Mouse (Mus musculus) forebrain, embryonic 16.5 days (tissue): Measurements from ENCODE around the gene Aurkaip1. TPM values are rescaled to one million over a fixed set of nuclear protein-coding genes. Genes with fewer than 3 reads are reported as not detected.

Source experiments
- ATAC-seq: fragments of 200-750 bp; cut with Nextera tagmentation; 2 replicates; pipeline ENCODE4 v1.8.0; 2017; ENCODE audit warnings: mild to moderate bottlenecking, moderate library complexity
- H3K27ac ChIP-seq: fragments of 300-500 bp; sonication (generic); 2 replicates; pipeline ENCODE4 v1.5.1; 2014; ENCODE audit warnings: low read length, control low read depth
- H3K27me3 ChIP-seq: fragments of 300-500 bp; sonication (generic); replicated peaks from 2 replicates; pipeline ENCODE4 v1.6.1; 2014; ENCODE audit warnings: low read length; ENCODE audit not compliant: control insufficient read depth, insufficient read depth
- H3K36me3 ChIP-seq: fragments of 300-500 bp; sonication (generic); 2 replicates; pipeline ENCODE4 v1.6.1; 2014; ENCODE audit not compliant: control insufficient read depth, insufficient read depth
- H3K4me1 ChIP-seq: fragments of 300-500 bp; sonication (generic); replicated peaks from 2 replicates; pipeline ENCODE4 v1.6.1; 2014; ENCODE audit warnings: low read length; ENCODE audit not compliant: control insufficient read depth, insufficient read depth
- H3K4me2 ChIP-seq: fragments of 300-500 bp; sonication (generic); 2 replicates; pipeline ENCODE4 v1.6.1; 2014; ENCODE audit warnings: mild to moderate bottlenecking, low read length, control low read depth
- H3K4me3 ChIP-seq: fragments of 300-500 bp; sonication (generic); replicated peaks from 2 replicates; pipeline ENCODE4 v1.5.1; 2014; ENCODE audit warnings: mild to moderate bottlenecking, low read length, control low read depth
- H3K9ac ChIP-seq: fragments of 300-500 bp; sonication (generic); replicated peaks from 2 replicates; pipeline ENCODE4 v1.6.1; 2014; ENCODE audit warnings: low read depth, low read length, control low read depth
- H3K9me3 ChIP-seq: fragments of 300-500 bp; sonication (generic); 2 replicates; pipeline ENCODE4 v1.6.1; 2016; ENCODE audit warnings: low read length; ENCODE audit not compliant: control insufficient read depth
- WGBS: fragments of 180-500 bp; shearing (Covaris S2); extraction: QIAGEN DNeasy Blood & Tissue Kit; methylation state at CpG from one replicate; pipeline ENCODE4 v1.1.7; 2014; 5-methylcytosine and 5-hydroxymethylcytosine counted together
- microRNA-seq: library from miRNA; unstranded; fragments of <30 nt; microRNA quantifications from one replicate; pipeline ENCODE4, GENCODE M21; 2017
- polyA plus RNA-seq: library from polyadenylated mRNA; unstranded; fragments of >200 nt; fragmentation: Nextera tagmentation; extraction: Ambion mirVana; gene quantifications from 2 replicates; pipeline ENCODE4 v1.2.1, GENCODE M21; 2015

Aurkaip1 gene
- polyA plus RNA-seq, 1 experiment from 2014 or later = 121 TPM

DNA sequence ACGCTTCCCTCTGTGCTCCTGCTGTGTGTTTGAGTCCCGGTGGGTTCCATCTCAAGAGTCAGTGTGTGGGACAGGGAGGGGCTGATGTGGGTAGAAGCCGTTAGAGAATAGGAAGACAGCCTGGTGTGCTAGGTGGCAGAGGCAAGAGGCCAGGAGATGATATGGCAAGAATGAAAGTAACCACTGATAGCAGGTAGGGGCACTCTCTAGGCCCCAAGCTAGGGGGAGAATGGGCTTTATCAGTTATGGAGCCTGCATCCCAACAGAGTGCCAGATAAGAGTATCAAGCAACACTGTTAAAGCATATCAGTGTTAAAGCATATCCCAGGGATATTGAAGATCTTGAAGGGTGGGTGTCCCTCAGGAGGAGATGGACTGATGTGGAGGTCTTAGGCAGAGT, 25.8 kb downstream of the Aurkaip1 start:
- Histone ChIP-seq H3K9me3 (no peaks in the 10 kb centered on the region), H3K36me3 (peaks cover 21% of the 10 kb centered on the region), H3K4me1 (0 out of 2 replicates have a peak, but pooled peaks cover 4% of the 10 kb centered on the region), H3K27ac (no peak overlapping the region), H3K9ac (no peak overlapping the region), H3K4me2 (no peak overlapping the region), H3K4me3 (no peak overlapping the region), H3K27me3 (no peaks in the 10 kb centered on the region)
- ATAC-seq = no peak
- 83% methylated on average over 3 of the region's 3 CpGs for WGBS

DNA sequence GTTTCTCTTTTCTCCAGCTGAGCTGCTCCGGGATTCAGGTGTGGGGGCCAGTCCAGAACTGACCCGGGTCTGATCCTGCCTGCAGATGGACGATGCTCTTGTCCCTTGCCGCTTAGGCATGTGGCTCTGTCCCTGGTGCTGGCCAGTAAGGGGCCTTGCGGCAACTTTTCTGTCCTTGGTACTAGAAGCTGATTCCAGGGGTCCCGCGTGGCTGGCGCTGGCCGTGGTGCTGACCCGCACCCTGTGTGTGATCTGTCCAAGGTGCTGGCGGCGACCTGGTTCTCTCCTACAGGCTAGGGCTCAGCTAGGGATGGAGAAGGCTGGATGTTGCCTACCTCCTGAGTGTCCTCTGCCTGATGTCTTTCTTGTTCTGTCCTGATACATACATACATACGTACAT, 28.2 kb downstream of the Aurkaip1 start:
- H3K4me3 ChIP-seq = no peak overlapping the region
- ATAC-seq = no peak
- no peaks in the 10 kb centered on the region for H3K4me1 ChIP-seq
- H3K9ac ChIP-seq = no peak overlapping the region
- H3K36me3 ChIP-seq = peaks cover 21% of the 10 kb centered on the region
- H3K27me3 ChIP-seq = no peaks in the 10 kb centered on the region
- no peak overlapping the region for H3K4me2 ChIP-seq
- 34% methylated on average over 13 of the region's 13 CpGs for WGBS
- no peaks in the 10 kb centered on the region for H3K9me3 ChIP-seq
- no peak overlapping the region for H3K27ac ChIP-seq

DNA sequence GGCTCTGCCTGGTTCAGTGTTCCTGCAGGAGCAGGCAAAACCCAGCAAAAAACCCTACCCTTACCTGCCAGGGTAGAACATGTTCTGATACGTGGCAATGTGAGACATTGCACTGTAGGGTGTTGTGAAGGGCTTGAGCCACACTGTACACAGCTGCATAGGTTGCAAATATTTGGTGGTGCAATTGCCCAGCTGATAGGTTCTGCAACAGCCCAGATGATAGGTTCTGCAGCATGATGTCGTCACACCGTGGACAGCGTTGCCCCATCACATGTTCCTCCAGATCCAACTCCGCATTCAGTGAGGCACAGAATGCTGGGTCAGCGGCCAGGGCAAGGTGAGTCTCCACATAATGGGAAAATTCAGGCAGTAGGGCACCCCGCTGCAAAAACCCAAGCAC, 30.7 kb downstream of the Aurkaip1 start:
- Histone ChIP-seq H3K4me3 (no peak overlapping the region), H3K4me2 (no peak overlapping the region), H3K27ac (no peak overlapping the region), H3K27me3 (no peaks in the 10 kb centered on the region), H3K9ac (no peak overlapping the region), H3K36me3 (peaks cover 20% of the 10 kb centered on the region), H3K9me3 (no peaks in the 10 kb centered on the region), H3K4me1 (no peaks in the 10 kb centered on the region)
- ATAC-seq = no peak
- WGBS = 89% methylated on average over 7 of the region's 7 CpGs

DNA sequence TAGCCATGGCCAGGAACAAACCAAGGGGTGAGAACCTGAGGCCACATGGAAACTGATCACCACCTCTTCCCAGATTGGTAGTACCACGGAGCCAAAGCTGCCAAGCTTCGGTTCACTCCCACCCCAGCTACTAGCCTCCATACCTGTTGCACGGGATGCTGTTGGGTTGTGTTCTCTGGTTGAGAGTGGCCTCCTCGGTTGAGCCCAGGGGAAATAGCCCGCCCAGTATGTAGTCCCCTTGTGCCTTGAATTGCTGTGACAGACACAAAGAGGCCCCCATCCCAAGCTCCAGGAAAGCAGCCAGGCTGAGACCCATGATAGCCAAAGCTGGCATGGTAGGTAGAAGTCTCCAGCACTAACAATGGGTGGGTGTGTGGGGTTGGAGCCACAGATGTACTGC, 31.9 kb downstream of the Aurkaip1 start, which contains the start of gene Tas1r3:
Tas1r3 (minus strand) TSS at position 362 of the 400 bp plus-strand sequence.
- Histone ChIP-seq H3K9ac (no peak within 1 kb of the TSS), H3K9me3 (no peaks in the 10 kb centered on the region), H3K4me3 (no peak within 1 kb of the TSS), H3K4me1 (no peaks in the 10 kb centered on the region; the same call in 1 of the 2 replicates), H3K27ac (no peak within 1 kb of the TSS), H3K27me3 (no peaks in the 10 kb centered on the region), H3K36me3 (peaks cover 19% of the 10 kb centered on the region), H3K4me2 (no peak within 1 kb of the TSS)
- 78% methylated on average over 5 of the region's 5 CpGs for WGBS
- ATAC-seq = no peak

DNA sequence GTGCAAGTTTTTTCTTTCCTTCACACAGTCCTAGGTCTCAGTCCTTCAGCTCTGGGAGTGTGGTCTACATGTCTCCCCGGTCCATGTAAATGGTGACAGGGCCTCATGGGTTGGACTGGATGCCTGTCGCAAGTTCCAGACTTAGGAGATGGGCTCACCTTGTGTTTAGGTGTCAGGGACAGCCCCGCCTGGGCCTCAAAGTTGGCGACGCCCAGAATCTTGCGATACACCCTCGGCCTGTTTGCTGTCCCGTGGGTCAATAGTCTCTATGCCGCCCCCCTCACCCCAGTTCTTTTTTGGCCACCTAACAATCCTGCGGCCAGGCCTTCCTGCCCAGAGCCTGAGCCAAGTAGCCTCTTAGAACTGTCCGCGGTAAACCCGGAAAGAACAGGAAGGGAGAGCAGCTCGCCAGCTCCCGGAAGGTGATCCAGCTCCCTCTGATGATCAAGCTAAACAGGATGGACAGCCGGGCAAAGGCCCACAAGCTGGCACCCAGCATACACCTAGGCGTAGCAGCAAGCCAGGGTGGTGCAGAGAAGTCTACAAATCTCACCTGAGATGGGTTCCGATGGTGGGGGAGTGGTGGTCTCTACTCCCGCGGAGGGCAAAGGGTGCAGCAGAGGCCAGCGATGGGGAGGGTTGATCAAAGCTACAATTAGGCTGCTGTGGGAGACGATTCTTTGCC, 37.7 kb downstream of the Aurkaip1 start:
- H3K9me3 ChIP-seq = no peaks in the 10 kb centered on the region
- no peaks in the 10 kb centered on the region for H3K27me3 ChIP-seq
- peaks cover 15% of the 10 kb centered on the region for H3K36me3 ChIP-seq
- no peak overlapping the region for H3K27ac ChIP-seq
- peak overlapping the region; percentile 63 for H3K9ac ChIP-seq
- peak; percentile 53 for ATAC-seq
- WGBS = 12% methylated on average over 22 of the region's 22 CpGs
- peaks cover 16% of the 10 kb centered on the region for H3K4me1 ChIP-seq
- H3K4me2 ChIP-seq = peak overlapping the region; percentile 98
- H3K4me3 ChIP-seq = peak overlapping the region; percentile 73

DNA sequence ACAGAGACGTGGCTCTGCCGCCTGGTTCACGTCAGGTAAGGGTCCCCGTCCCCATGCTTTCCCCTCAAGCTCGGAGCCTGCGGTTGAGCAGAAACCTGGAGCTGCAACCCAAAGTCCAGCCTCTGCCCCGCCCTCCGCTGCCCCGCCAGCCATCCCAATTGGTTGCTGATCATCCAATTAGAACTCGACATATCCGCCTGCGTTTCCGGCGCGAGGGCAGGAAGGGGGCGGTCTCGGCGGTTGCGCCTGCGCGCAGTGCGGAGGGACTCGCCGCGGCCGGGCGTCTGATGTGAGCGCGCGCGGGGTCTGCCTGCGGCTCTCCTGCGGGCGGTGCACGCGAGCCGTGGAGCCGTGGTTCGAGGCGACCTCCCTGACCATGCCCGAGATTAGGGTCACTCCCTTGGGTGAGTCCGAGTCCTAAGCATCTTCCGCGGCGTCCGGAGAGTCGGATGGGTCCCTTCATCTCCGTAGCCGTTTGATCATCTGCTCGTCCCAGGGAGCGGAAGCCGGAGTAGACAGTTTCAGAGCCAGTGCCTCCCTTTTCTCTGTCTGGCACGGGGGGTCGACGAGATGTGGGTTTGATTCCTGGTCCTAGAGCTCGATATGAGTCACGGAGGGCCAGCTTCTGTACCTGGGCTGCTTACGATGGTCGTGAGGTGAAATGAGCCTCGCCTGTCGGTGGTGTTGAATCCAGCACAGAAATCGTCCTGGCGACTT, 38.4 kb downstream of the Aurkaip1 start, which contains the start of the genes Cptp and Ints11:
Cptp (minus strand) TSS at position 124 of the 717 bp plus-strand sequence.
Ints11 (plus strand) TSS at position 230 of the 717 bp plus-strand sequence.
- Histone ChIP-seq H3K9me3 (no peaks in the 10 kb centered on the region), H3K27ac (peak within 1 kb of the TSS; percentile 71), H3K9ac (peak within 1 kb of the TSS; percentile 77), H3K4me2 (peak within 1 kb of the TSS; percentile 98), H3K4me3 (peak within 1 kb of the TSS; percentile 73), H3K27me3 (no peaks in the 10 kb centered on the region), H3K36me3 (peaks cover 15% of the 10 kb centered on the region), H3K4me1 (peaks cover 16% of the 10 kb centered on the region)
- under 1% methylated on average over 63 of the region's 63 CpGs for WGBS
- ATAC-seq = peak; percentile 98

DNA sequence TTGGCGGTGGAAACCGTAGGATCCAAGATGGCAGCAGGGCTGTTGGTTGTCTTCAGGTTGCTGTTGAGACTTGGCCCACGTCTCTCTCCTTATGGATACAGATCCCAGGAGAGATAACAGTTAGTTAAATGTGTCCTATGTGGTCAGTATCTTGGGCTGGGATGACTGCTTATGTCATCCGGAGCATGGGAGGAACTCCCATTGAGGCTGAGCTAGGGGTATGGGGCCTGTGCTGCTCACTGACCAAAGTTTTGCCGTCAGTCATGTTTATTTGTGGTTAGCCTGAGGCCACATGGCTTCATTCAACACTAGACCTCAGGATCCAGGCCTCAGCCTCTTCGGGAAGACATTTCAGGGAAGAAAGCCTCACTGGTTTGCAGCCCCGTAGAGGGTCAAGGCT, 40.3 kb downstream of the Aurkaip1 start:
- Histone ChIP-seq H3K27me3 (no peaks in the 10 kb centered on the region), H3K9ac (no peak overlapping the region), H3K9me3 (no peaks in the 10 kb centered on the region), H3K27ac (no peak overlapping the region), H3K36me3 (peaks cover 19% of the 10 kb centered on the region), H3K4me3 (no peak overlapping the region), H3K4me2 (no peak overlapping the region), H3K4me1 (peaks cover 16% of the 10 kb centered on the region)
- ATAC-seq = no peak
- 93% methylated on average over 7 of the region's 7 CpGs for WGBS

Small RNA genes within 50 kb of the gene (microRNA-seq; reads per million reads assigned to microRNA genes)
- gene Gm27743 = not detected

Other genes with a start within 250 kb of the Aurkaip1 start
- gene Slc35e2, start 229.9 kb upstream of the Aurkaip1 start, polyA plus RNA-seq = 12.0 and 12.9 TPM in 2 replicates
- gene Cdk11b, start 206.4 kb upstream of the Aurkaip1 start, polyA plus RNA-seq = 62.4 and 65.2 TPM in 2 replicates
- gene Gm10563, start 185.9 kb upstream of the Aurkaip1 start, polyA plus RNA-seq = not detected in 2 replicates
- gene Mmp23, start 177.9 kb upstream of the Aurkaip1 start, polyA plus RNA-seq = 3.0 and 3.2 TPM in 2 replicates
- 49.8 and 63.1 TPM in 2 replicates for gene Mib2, start 162.1 kb upstream of the Aurkaip1 start, polyA plus RNA-seq
- gene Fndc10, start 136.9 kb upstream of the Aurkaip1 start, polyA plus RNA-seq = 4.8 and 7.5 TPM in 2 replicates
- 134 and 150 TPM in 2 replicates for gene Ssu72, start 126.5 kb upstream of the Aurkaip1 start, polyA plus RNA-seq
- gene Tmem240, start 96.5 kb upstream of the Aurkaip1 start, polyA plus RNA-seq = 7.3 and 11.4 TPM in 2 replicates
- gene Atad3a, start 70.2 kb upstream of the Aurkaip1 start, polyA plus RNA-seq = 98.2 and 101 TPM in 2 replicates
- 27.3 and 29.6 TPM in 2 replicates for gene Vwa1, start 56.6 kb upstream of the Aurkaip1 start, polyA plus RNA-seq
- gene Tmem88b, start 45.4 kb upstream of the Aurkaip1 start, polyA plus RNA-seq = 0.47 and 0.53 TPM in 2 replicates
- not detected in 2 replicates for gene Ankrd65, start 40.8 kb upstream of the Aurkaip1 start, polyA plus RNA-seq
- gene Mrpl20, start 28.4 kb upstream of the Aurkaip1 start, polyA plus RNA-seq = 214 and 231 TPM in 2 replicates
- 176 and 188 TPM in 2 replicates for gene Ccnl2, start 18.8 kb upstream of the Aurkaip1 start, polyA plus RNA-seq
- gene Mxra8, start 8.4 kb downstream of the Aurkaip1 start, polyA plus RNA-seq = 16.9 and 19.8 TPM in 2 replicates
- gene Dvl1, start 16.1 kb downstream of the Aurkaip1 start, polyA plus RNA-seq = 7.0 and 10.0 TPM in 2 replicates
- 0.72 and 0.84 TPM in 2 replicates for gene Tas1r3, start 32.1 kb downstream of the Aurkaip1 start, polyA plus RNA-seq
- 22.5 and 23.8 TPM in 2 replicates for gene Cptp, start 38.2 kb downstream of the Aurkaip1 start, polyA plus RNA-seq
- 89.8 and 100 TPM in 2 replicates for gene Ints11, start 38.3 kb downstream of the Aurkaip1 start, polyA plus RNA-seq
- gene Pusl1, start 60.5 kb downstream of the Aurkaip1 start, polyA plus RNA-seq = 68.0 and 70.3 TPM in 2 replicates
- 94.8 and 101 TPM in 2 replicates for gene Acap3, start 60.5 kb downstream of the Aurkaip1 start, polyA plus RNA-seq
- gene Ube2j2, start 112.6 kb downstream of the Aurkaip1 start, polyA plus RNA-seq = 115 and 121 TPM in 2 replicates
- gene C1qtnf12, start 131.0 kb downstream of the Aurkaip1 start, polyA plus RNA-seq = 6.3 and 9.2 TPM in 2 replicates
- gene B3galt6, start 161.4 kb downstream of the Aurkaip1 start, polyA plus RNA-seq = 26.8 and 30.4 TPM in 2 replicates
- 118 and 125 TPM in 2 replicates for gene Sdf4, start 161.6 kb downstream of the Aurkaip1 start, polyA plus RNA-seq
- gene Tnfrsf4, start 182.6 kb downstream of the Aurkaip1 start, polyA plus RNA-seq = 1.0 and 1.4 TPM in 2 replicates
- 0.60 and 1.5 TPM in 2 replicates for gene Tnfrsf18, start 194.9 kb downstream of the Aurkaip1 start, polyA plus RNA-seq
- gene Ttll10, start 228.1 kb downstream of the Aurkaip1 start, polyA plus RNA-seq = not detected in 2 replicates